Mouse (Mus musculus) limb, embryonic 13.5 days (tissue): ENCODE results near the gene Mrps24. TPM values are rescaled to one million over a fixed set of nuclear protein-coding genes. Genes with fewer than 3 reads are reported as not detected.

ENCODE experiments used
- ATAC-seq: fragments of 200-750 bp; cut with Nextera tagmentation; 2 replicates; pipeline ENCODE4 v1.8.0; 2017; ENCODE audit warnings: low read depth, moderate number of reproducible peaks, moderate TSS enrichment; ENCODE audit not compliant: low FRiP score
- H3K27ac ChIP-seq: fragments of 300-500 bp; sonication (generic); 2 replicates; pipeline ENCODE4 v1.5.1; 2015; ENCODE audit warnings: inconsistent platforms, mild to moderate bottlenecking, moderate library complexity
- H3K27me3 ChIP-seq: fragments of 300-500 bp; sonication (generic); 2 replicates; pipeline ENCODE4 v1.6.1; 2015; ENCODE audit warnings: mild to moderate bottlenecking, inconsistent platforms
- H3K36me3 ChIP-seq: fragments of 300-500 bp; sonication (generic); 2 replicates; pipeline ENCODE4 v1.6.1; 2015; ENCODE audit warnings: inconsistent platforms, mild to moderate bottlenecking, moderate library complexity
- H3K4me1 ChIP-seq: fragments of 300-500 bp; sonication (generic); 2 replicates; pipeline ENCODE4 v1.6.1; 2015; ENCODE audit warnings: inconsistent platforms
- H3K4me2 ChIP-seq: fragments of 300-500 bp; sonication (generic); replicated peaks from 2 replicates; pipeline ENCODE4 v1.6.1; 2015; ENCODE audit warnings: inconsistent platforms, mild to moderate bottlenecking, moderate library complexity
- H3K4me3 ChIP-seq: fragments of 300-500 bp; sonication (generic); 2 replicates; pipeline ENCODE4 v1.5.1; 2015; ENCODE audit warnings: moderate library complexity, mild to moderate bottlenecking, inconsistent platforms
- H3K9ac ChIP-seq: fragments of 300-500 bp; sonication (generic); 2 replicates; pipeline ENCODE4 v1.6.1; 2015; ENCODE audit warnings: mild to moderate bottlenecking, inconsistent platforms
- H3K9me3 ChIP-seq: fragments of 300-500 bp; sonication (generic); 2 replicates; pipeline ENCODE4 v1.6.1; 2016; ENCODE audit warnings: inconsistent platforms
- WGBS: fragments of 180-500 bp; shearing (Covaris S2); methylation state at CpG from one replicate; pipeline ENCODE4 v1.1.7; 2015; 5-methylcytosine and 5-hydroxymethylcytosine counted together
- polyA plus RNA-seq: library from polyadenylated mRNA; unstranded; fragments of >200 nt; fragmentation: Nextera tagmentation; extraction: Ambion mirVana; gene quantifications from 2 replicates; pipeline ENCODE4 v1.2.1, GENCODE M21; 2015

Mrps24 gene
- polyA plus RNA-seq, 1 experiment from 2014 or later = 175 TPM

GRCm38 (mm10) chr11:5702957-5703332 lies 12.5 kb downstream of the Mrps24 start:
- Histone ChIP-seq H3K4me1 (peaks cover 14% of the 10 kb centered on the region), H3K9ac (no peak overlapping the region), H3K27me3 (no peaks in the 10 kb centered on the region), H3K27ac (no peak overlapping the region), H3K4me3 (no peak overlapping the region), H3K9me3 (no peaks in the 10 kb centered on the region), H3K4me2 (no peak overlapping the region), H3K36me3 (peaks cover 25% of the 10 kb centered on the region)
- ATAC-seq = no peak
- WGBS = 96% methylated on average over 6 of the region's 6 CpGs

GRCm38 (mm10) chr11:5702271-5702956 lies 13.1 kb downstream of the Mrps24 start:
- Histone ChIP-seq H3K36me3 (peaks cover 25% of the 10 kb centered on the region), H3K4me2 (no peak overlapping the region), H3K27ac (no peak overlapping the region), H3K27me3 (no peaks in the 10 kb centered on the region), H3K9ac (no peak overlapping the region), H3K4me1 (peaks cover 14% of the 10 kb centered on the region), H3K4me3 (no peak overlapping the region), H3K9me3 (no peaks in the 10 kb centered on the region)
- 83% methylated on average over 5 of the region's 5 CpGs for WGBS
- no peak for ATAC-seq

- H3K9ac ChIP-seq = no peak overlapping the region
- WGBS = 88% methylated on average over 1 of the region's 1 CpGs
- H3K4me1 ChIP-seq = peaks cover 13% of the 10 kb centered on the region
- ATAC-seq = no peak
- H3K27ac ChIP-seq = no peak overlapping the region
- no peak overlapping the region for H3K4me3 ChIP-seq
- H3K27me3 ChIP-seq = no peaks in the 10 kb centered on the region
- H3K4me2 ChIP-seq = no peak overlapping the region
- peaks cover 25% of the 10 kb centered on the region for H3K36me3 ChIP-seq
- H3K9me3 ChIP-seq = no peaks in the 10 kb centered on the region
Observed at GRCm38 (mm10) chr11:5701821-5702220, 13.7 kb downstream of the Mrps24 start.

- peaks cover 25% of the 10 kb centered on the region for H3K36me3 ChIP-seq
- no peak overlapping the region for H3K4me3 ChIP-seq
- no peaks in the 10 kb centered on the region for H3K27me3 ChIP-seq
- no peak overlapping the region for H3K27ac ChIP-seq
- no peak overlapping the region for H3K4me2 ChIP-seq
- H3K4me1 ChIP-seq = peaks cover 8% of the 10 kb centered on the region
- 70% methylated on average over 2 of the region's 2 CpGs for WGBS
- no peak for ATAC-seq
- no peak overlapping the region for H3K9ac ChIP-seq
- H3K9me3 ChIP-seq = no peaks in the 10 kb centered on the region
Observed at GRCm38 (mm10) chr11:5701300-5701699, 14.2 kb downstream of the Mrps24 start.

- peaks cover 25% of the 10 kb centered on the region for H3K36me3 ChIP-seq
- no peak overlapping the region for H3K27ac ChIP-seq
- H3K9ac ChIP-seq = no peak overlapping the region
- ATAC-seq = no peak
- peaks cover 3% of the 10 kb centered on the region for H3K4me1 ChIP-seq
- H3K27me3 ChIP-seq = no peaks in the 10 kb centered on the region
- H3K4me2 ChIP-seq = no peak overlapping the region
- WGBS = 91% methylated on average over 7 of the region's 7 CpGs
- H3K4me3 ChIP-seq = no peak overlapping the region
- no peaks in the 10 kb centered on the region for H3K9me3 ChIP-seq
Observed at GRCm38 (mm10) chr11:5700808-5701207, 14.7 kb downstream of the Mrps24 start.

- H3K4me3 ChIP-seq = no peak overlapping the region
- ATAC-seq = peak; percentile 59; the same call in 1 of the 2 replicates
- no peak overlapping the region for H3K27ac ChIP-seq
- peaks cover 7% of the 10 kb centered on the region; the same call in 1 of the 2 replicates for H3K9me3 ChIP-seq
- H3K4me2 ChIP-seq = no peak overlapping the region
- peaks cover 8% of the 10 kb centered on the region; the same call in 1 of the 2 replicates for H3K4me1 ChIP-seq
- 22% methylated on average over 7 of the region's 7 CpGs for WGBS
- H3K9ac ChIP-seq = no peak overlapping the region
- H3K27me3 ChIP-seq = no peaks in the 10 kb centered on the region
- no peaks in the 10 kb centered on the region for H3K36me3 ChIP-seq
Observed at GRCm38 (mm10) chr11:5691775-5692174, 23.7 kb downstream of the Mrps24 start.

- Histone ChIP-seq H3K27ac (no peak overlapping the region), H3K4me3 (no peak overlapping the region), H3K9ac (no peak overlapping the region), H3K27me3 (no peaks in the 10 kb centered on the region), H3K36me3 (no peaks in the 10 kb centered on the region), H3K9me3 (no peaks in the 10 kb centered on the region), H3K4me2 (no peak overlapping the region), H3K4me1 (peaks cover 22% of the 10 kb centered on the region)
- WGBS = 21% methylated on average over 7 of the region's 7 CpGs
- ATAC-seq = no peak
Observed at GRCm38 (mm10) chr11:5684283-5684682, 31.2 kb downstream of the Mrps24 start.

GRCm38 (mm10) chr11:5682541-5682940 lies 32.9 kb downstream of the Mrps24 start:
- H3K36me3 ChIP-seq = no peaks in the 10 kb centered on the region
- peak overlapping the region; percentile 35; the same call in 1 of the 2 replicates for H3K27ac ChIP-seq
- peaks cover 16% of the 10 kb centered on the region for H3K4me1 ChIP-seq
- 57% methylated on average over 6 of the region's 6 CpGs for WGBS
- no peak overlapping the region for H3K4me3 ChIP-seq
- H3K27me3 ChIP-seq = no peaks in the 10 kb centered on the region
- no peak overlapping the region for H3K9ac ChIP-seq
- no peak for ATAC-seq
- H3K9me3 ChIP-seq = no peaks in the 10 kb centered on the region
- H3K4me2 ChIP-seq = no peak overlapping the region

Other genes starting within 250 kb of the Mrps24 start
- gene Xbp1, start 195.0 kb downstream of the Mrps24 start, polyA plus RNA-seq = 155 and 177 TPM in 2 replicates
- gene Ccdc117, start 173.5 kb downstream of the Mrps24 start, polyA plus RNA-seq = 18.9 and 21.7 TPM in 2 replicates
- gene Ankrd36, start 146.0 kb downstream of the Mrps24 start, polyA plus RNA-seq = 0.10 TPM in 1 of 2 replicates, not detected in the other
- 27.1 and 29.2 TPM in 2 replicates for gene Urgcp, start 46.7 kb upstream of the Mrps24 start, polyA plus RNA-seq
- 123 and 126 TPM in 2 replicates for gene Dbnl, start 72.8 kb upstream of the Mrps24 start, polyA plus RNA-seq
- 57.5 and 63.3 TPM in 2 replicates for gene Pgam2, start 88.1 kb upstream of the Mrps24 start, polyA plus RNA-seq
- gene Polm, start 122.3 kb upstream of the Mrps24 start, polyA plus RNA-seq = 10.5 and 11.4 TPM in 2 replicates
- 36.8 and 38.1 TPM in 2 replicates for gene Aebp1, start 146.3 kb upstream of the Mrps24 start, polyA plus RNA-seq
- 125 and 137 TPM in 2 replicates for gene Pold2, start 162.6 kb upstream of the Mrps24 start, polyA plus RNA-seq
- gene Myl7, start 183.1 kb upstream of the Mrps24 start, polyA plus RNA-seq = 0.80 TPM in 1 of 2 replicates, not detected in the other
- gene Gck, start 234.4 kb upstream of the Mrps24 start, polyA plus RNA-seq = 1.5 and 2.8 TPM in 2 replicates
- 64.4 and 66.6 TPM in 2 replicates for gene Ykt6, start 240.0 kb upstream of the Mrps24 start, polyA plus RNA-seq